Mouse (Mus musculus) liver, adult 2 months (tissue): ENCODE results near the gene Spryd3. TPM values are rescaled to one million over a fixed set of nuclear protein-coding genes. Genes with fewer than 3 reads are reported as not detected.

Source experiments
- DNase-seq: peaks from one replicate; pipeline ENCODE4 v3.0.0-alpha.2; 2011; ENCODE audit warnings: low read depth, low spot score; ENCODE audit errors: extremely low read depth
- H3K27ac ChIP-seq: fragments of 200-500 bp; replicated peaks from 2 replicates; pipeline ENCODE4 v1.5.1; 2012; ENCODE audit warnings: low read depth, mild to moderate bottlenecking, control low read depth, inconsistent platforms, low read length; ENCODE audit not compliant: insufficient read depth
- H3K27me3 ChIP-seq: fragments of 200-500 bp; 2 replicates; pipeline ENCODE4 v1.6.1; 2012; ENCODE audit warnings: mild to moderate bottlenecking, moderate library complexity, low read length, inconsistent platforms; ENCODE audit not compliant: control insufficient read depth, insufficient read depth
- H3K36me3 ChIP-seq: fragments of 200-500 bp; 2 replicates; pipeline ENCODE4 v1.6.1; 2012; ENCODE audit warnings: low read length, inconsistent platforms; ENCODE audit not compliant: control insufficient read depth, insufficient read depth
- H3K4me1 ChIP-seq: fragments of 200-500 bp; 2 replicates; pipeline ENCODE4 v1.6.1; 2011; ENCODE audit warnings: low read length; ENCODE audit not compliant: control insufficient read depth, insufficient read depth
- H3K4me3 ChIP-seq: fragments of 200-500 bp; 2 replicates; pipeline ENCODE4 v1.5.1; 2011; ENCODE audit warnings: low read depth, mild to moderate bottlenecking, control low read depth, low read length, moderate library complexity; ENCODE audit not compliant: insufficient read depth
- H3K79me2 ChIP-seq: fragments of 200-500 bp; 2 replicates; pipeline ENCODE4 v1.6.1; 2012; ENCODE audit warnings: inconsistent platforms, mild to moderate bottlenecking, low read length, moderate library complexity; ENCODE audit not compliant: control insufficient read depth, insufficient read depth
- H3K9ac ChIP-seq: fragments of 200-500 bp; 2 replicates; pipeline ENCODE4 v1.6.1; 2012; ENCODE audit warnings: low read depth, mild to moderate bottlenecking, control low read depth, inconsistent platforms, low read length
- CTCF ChIP-seq: fragments of 200-500 bp; IDR thresholded peaks from 2 replicates; pipeline ENCODE4 v1.5.1; 2011; ENCODE audit warnings: low read depth, low read length, control low read depth
- POLR2A ChIP-seq: fragments of 200-500 bp; IDR thresholded peaks from 2 replicates; pipeline ENCODE4 v1.6.1; 2011; ENCODE audit warnings: low read length, control low read depth; ENCODE audit not compliant: insufficient read depth; ENCODE audit errors: extremely low read depth
- WGBS: fragments of 180-500 bp; shearing (Covaris S2); methylation state at CpG from one replicate; pipeline ENCODE4 v1.1.7; 2018; 5-methylcytosine and 5-hydroxymethylcytosine counted together
- polyA plus RNA-seq: library from polyadenylated mRNA; depleted of rRNA; stranded (reverse); fragments of >200 nt; gene quantifications from 2 replicates; pipeline ENCODE4 v1.2.3, GENCODE M21; 2012
- total RNA-seq: library from RNA; depleted of rRNA; stranded (reverse); fragments of >200 nt; gene quantifications from 2 replicates; pipeline ENCODE4 v1.2.3, GENCODE M21; 2014

Spryd3 gene
- total and polyA plus RNA-seq, 2 experiments = 9.2 to 20.7 TPM

DNA sequence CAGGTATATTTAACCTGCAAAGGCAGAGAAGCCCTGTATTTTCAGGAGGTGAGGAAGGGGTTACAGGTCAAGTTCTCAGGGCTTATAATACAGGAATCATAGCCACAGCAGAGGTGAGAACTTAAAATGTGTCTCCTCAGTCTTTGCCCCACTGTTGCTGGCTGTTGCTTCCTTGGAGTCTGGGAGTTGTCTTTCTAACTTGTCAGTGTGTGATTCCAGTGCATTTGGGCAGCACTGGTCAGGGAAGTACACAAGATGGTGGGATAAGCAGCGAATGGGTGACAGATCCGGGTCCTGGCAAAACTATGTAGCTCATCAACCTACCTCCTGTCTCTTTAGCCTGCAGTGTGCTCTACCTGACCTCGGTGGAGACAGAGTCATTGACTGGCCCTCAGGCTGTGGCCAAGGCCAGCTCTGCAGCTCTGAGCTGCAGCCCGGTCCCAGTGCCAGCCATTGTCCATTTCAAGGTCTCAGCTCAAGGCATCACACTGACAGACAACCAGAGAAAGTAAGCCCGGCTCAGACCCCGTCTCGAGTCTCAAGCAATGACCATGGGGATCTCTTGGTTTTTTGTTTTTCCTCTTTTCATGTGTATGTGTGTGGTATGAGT is 21.3 kb downstream of the Spryd3 start:
- no peak overlapping the region for H3K4me3 ChIP-seq
- 65% methylated on average over 7 of the region's 7 CpGs for WGBS

DNA sequence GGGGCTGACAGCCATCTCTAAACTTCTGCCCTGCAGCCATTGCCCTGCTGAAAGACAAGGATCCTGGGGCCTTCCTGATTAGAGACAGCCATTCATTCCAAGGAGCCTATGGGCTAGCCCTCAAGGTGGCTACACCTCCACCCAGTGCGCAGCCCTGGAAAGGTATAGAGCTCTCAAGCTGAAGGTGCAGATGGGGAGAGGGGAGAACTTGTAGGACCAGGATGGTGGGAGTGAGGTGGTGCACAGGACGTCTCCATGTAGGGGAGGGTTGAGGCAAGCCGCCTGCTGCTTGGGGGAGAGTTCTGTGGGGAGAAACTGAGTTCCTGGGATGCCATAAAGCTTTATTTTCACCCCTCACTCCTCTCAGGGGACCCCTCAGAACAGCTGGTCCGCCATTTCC is 22.4 kb downstream of the Spryd3 start:
- TF ChIP-seq CTCF (no peak), POLR2A (no peak)
- WGBS = 94% methylated on average over 4 of the region's 4 CpGs
- DNase-seq = no peak

More for the DNA sequence above, 21.3 kb downstream of the Spryd3 start:
- no peaks in the 10 kb centered on the region for H3K79me2 ChIP-seq
- peaks cover 4% of the 10 kb centered on the region for H3K4me1 ChIP-seq
- peaks cover 61% of the 10 kb centered on the region for H3K36me3 ChIP-seq
- no peak overlapping the region for H3K9ac ChIP-seq
- no peaks in the 10 kb centered on the region for H3K27me3 ChIP-seq
- H3K27ac ChIP-seq = no peak overlapping the region
- TF ChIP-seq POLR2A (no peak), CTCF (no peak)
- DNase-seq = no peak

DNA sequence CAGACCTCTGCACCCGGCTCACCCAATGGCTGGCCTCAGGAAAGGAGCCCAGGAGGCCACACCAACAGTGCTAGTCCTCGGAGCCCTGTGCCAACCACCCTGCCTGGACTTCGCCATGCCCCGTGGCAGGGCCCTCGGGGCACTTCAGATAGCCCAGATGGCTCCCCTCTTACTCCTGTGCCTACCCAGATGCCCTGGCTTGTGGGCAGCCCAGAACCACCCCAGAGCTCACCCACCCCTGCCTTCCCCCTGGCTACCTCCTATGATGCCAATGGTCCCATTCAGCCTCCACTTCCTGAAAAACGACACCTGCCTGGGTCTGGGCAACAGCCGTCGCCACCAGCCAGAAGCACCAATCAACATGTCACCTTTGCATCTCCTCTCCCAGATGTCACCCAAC is 23.2 kb downstream of the Spryd3 start:
- 0 out of 2 replicates have a peak, but pooled peaks cover 2% of the 10 kb centered on the region for H3K79me2 ChIP-seq
- no peak overlapping the region for H3K27ac ChIP-seq
- TF ChIP-seq CTCF = no peak
- TF ChIP-seq POLR2A = no peak
- H3K36me3 ChIP-seq = peaks cover 78% of the 10 kb centered on the region
- peaks cover 11% of the 10 kb centered on the region for H3K4me1 ChIP-seq
- H3K9ac ChIP-seq = no peak overlapping the region
- DNase-seq = no peak
- 71% methylated on average over 8 of the region's 8 CpGs for WGBS
- H3K4me3 ChIP-seq = no peak overlapping the region
- no peaks in the 10 kb centered on the region for H3K27me3 ChIP-seq

More for the DNA sequence above, 22.4 kb downstream of the Spryd3 start:
- no peak overlapping the region for H3K4me3 ChIP-seq
- H3K27me3 ChIP-seq = no peaks in the 10 kb centered on the region
- H3K36me3 ChIP-seq = peaks cover 69% of the 10 kb centered on the region
- H3K4me1 ChIP-seq = peaks cover 3% of the 10 kb centered on the region
- no peak overlapping the region for H3K9ac ChIP-seq
- no peak overlapping the region for H3K27ac ChIP-seq
- H3K79me2 ChIP-seq = 0 out of 2 replicates have a peak, but pooled peaks cover 2% of the 10 kb centered on the region

- peaks cover 84% of the 10 kb centered on the region for H3K36me3 ChIP-seq
- H3K27ac ChIP-seq = no peak overlapping the region
- peaks cover 13% of the 10 kb centered on the region for H3K4me1 ChIP-seq
- H3K27me3 ChIP-seq = no peaks in the 10 kb centered on the region
- DNase-seq = no peak
- no peak overlapping the region for H3K9ac ChIP-seq
- 96% methylated on average over 6 of the region's 6 CpGs for WGBS
- no peak overlapping the region for H3K4me3 ChIP-seq
- no peak for TF ChIP-seq POLR2A
- no peak for TF ChIP-seq CTCF
- H3K79me2 ChIP-seq = 0 out of 2 replicates have a peak, but pooled peaks cover 2% of the 10 kb centered on the region
Measured at GRCm38 (mm10) chr15:102112181-102112580, 23.9 kb downstream of the Spryd3 start.

DNA sequence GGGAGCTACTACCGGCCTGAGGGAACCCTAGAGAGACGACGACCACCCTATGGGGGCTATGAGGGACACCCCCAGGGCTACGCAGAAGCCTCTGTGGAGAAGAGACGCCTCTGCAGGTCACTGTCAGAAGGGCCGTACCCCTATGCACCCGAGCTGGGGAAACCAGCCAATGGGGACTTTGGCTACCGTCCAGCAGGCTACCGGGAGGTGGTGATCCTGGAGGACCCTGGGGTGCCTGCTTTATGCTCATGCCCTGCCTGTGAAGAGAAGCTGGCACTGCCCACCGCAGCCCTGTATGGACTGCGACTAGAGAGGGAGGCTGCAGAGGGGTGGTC is 24.6 kb downstream of the Spryd3 start:
- Histone ChIP-seq H3K27me3 (no peaks in the 10 kb centered on the region), H3K4me3 (no peak overlapping the region), H3K36me3 (peaks cover 86% of the 10 kb centered on the region), H3K4me1 (peaks cover 19% of the 10 kb centered on the region), H3K27ac (no peak overlapping the region), H3K9ac (no peak overlapping the region), H3K79me2 (0 out of 2 replicates have a peak, but pooled peaks cover 2% of the 10 kb centered on the region)
- 85% methylated on average over 11 of the region's 11 CpGs for WGBS
- DNase-seq = no peak
- no peak for TF ChIP-seq CTCF
- no peak for TF ChIP-seq POLR2A
